Mouse (Mus musculus): ENCODE measurements at regions not wholly inside any gene's neighbourhood (a gene's known extent, or its start where the extent isn't known, plus 50 kb on each side); places are given as distances from the start of the nearest gene placed in this dataset.

GRCm38 (mm10) chr8:109361575-109362361 lies 132.1 kb upstream of the Pmfbp1 start:
- H3K27me3 ChIP-seq: peaks cover 9% of the 10 kb centered on the region; the same call in 1 of the 2 replicates
- ATAC-seq (replicated peaks; ENCODE audit: insufficient number of reproducible peaks, insufficient read depth, low FRiP score, low read depth): no peak

DNA sequence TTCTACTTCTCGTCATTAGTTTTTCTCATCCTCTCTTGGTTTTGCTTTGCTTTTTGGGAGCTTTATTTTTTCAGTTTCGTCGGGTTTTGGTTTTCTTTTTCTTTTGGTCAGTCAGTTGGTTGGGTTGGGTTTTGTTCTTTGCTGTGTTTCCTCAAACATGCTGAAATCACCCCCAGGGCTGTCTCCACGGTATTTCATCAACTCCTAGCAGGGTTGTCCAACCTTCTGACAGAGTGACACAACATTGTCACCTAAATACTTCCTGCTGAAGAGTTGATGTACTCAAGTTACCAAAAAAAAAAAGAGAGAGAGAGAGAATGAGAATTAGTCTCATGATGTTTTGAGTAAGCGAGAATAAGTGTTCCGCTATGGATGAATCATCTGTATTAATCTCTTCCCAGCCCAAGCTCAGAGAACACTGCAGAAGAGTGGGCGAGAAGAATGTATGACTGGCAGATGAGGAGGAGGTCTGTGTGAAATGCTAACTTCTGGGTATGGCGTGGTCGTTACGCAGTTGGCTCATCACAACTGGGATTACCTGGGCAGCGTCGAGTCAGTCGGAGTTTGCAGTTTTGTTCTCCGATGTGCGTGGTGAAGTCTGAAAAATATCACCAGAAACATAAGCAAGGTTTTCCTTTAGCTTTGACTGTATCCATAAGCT lies 130.5 kb upstream of the Pmfbp1 start:
- H3K4me3 ChIP-seq: no peak overlapping the region
- no peak overlapping the region for H3K27ac ChIP-seq
- H3K4me2 ChIP-seq: no peak overlapping the region
- H3K9me3 ChIP-seq (replicated peaks): no peaks in the 10 kb centered on the region
- peaks cover 5% of the 10 kb centered on the region; the same call in 1 of the 2 replicates for H3K27me3 ChIP-seq
- ATAC-seq (replicated peaks; ENCODE audit: insufficient number of reproducible peaks, insufficient read depth, low FRiP score, low read depth): no peak
- WGBS: 86% methylated on average over 15 of the region's 15 CpGs
- H3K4me1 ChIP-seq (replicated peaks): 0 out of 2 replicates have a peak, but pooled peaks cover 2% of the 10 kb centered on the region
- no peaks in the 10 kb centered on the region for H3K36me3 ChIP-seq
- H3K9ac ChIP-seq: no peak overlapping the region

More at GRCm38 (mm10) chr8:109361575-109362361, 132.1 kb upstream of the Pmfbp1 start:
- Histone ChIP-seq H3K4me1 (replicated peaks) (0 out of 2 replicates have a peak, but pooled peaks cover 2% of the 10 kb centered on the region), H3K4me2 (no peak overlapping the region), H3K36me3 (no peaks in the 10 kb centered on the region), H3K9ac (no peak overlapping the region), H3K4me3 (no peak overlapping the region), H3K27ac (no peak overlapping the region), H3K9me3 (replicated peaks) (no peaks in the 10 kb centered on the region)
- 67% methylated on average over 7 of the region's 7 CpGs for WGBS

DNA sequence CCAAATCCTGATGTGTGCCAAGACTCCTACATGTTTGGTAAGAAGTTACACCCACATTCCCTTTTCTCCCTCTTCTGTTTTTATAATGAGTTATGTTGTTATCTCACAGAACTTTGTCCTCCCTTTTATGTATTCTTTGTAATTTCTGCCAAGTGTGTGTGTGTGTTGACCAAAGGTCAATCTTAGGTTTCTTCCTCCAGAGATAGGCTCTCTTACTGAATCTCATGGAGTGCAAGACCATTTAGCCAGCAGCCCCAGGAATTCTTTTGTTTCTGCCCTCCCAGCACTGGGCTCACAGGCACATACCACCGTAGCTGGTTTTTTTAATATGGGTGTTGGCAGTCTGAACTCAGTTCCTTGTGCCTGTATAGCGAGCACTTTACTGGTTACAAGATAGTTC lies 119.8 kb upstream of the Pmfbp1 start:
- H3K36me3 ChIP-seq: no peaks in the 10 kb centered on the region
- WGBS: 46% methylated on average over 2 of the region's 2 CpGs
- H3K9ac ChIP-seq: no peak overlapping the region
- H3K4me3 ChIP-seq: no peak overlapping the region
- no peaks in the 10 kb centered on the region for H3K9me3 ChIP-seq (replicated peaks)
- ATAC-seq (replicated peaks; ENCODE audit: insufficient number of reproducible peaks, insufficient read depth, low FRiP score, low read depth): no peak
- H3K27ac ChIP-seq: no peak overlapping the region
- no peaks in the 10 kb centered on the region for H3K4me1 ChIP-seq (replicated peaks)
- no peaks in the 10 kb centered on the region for H3K27me3 ChIP-seq
- H3K4me2 ChIP-seq: no peak overlapping the region

DNA sequence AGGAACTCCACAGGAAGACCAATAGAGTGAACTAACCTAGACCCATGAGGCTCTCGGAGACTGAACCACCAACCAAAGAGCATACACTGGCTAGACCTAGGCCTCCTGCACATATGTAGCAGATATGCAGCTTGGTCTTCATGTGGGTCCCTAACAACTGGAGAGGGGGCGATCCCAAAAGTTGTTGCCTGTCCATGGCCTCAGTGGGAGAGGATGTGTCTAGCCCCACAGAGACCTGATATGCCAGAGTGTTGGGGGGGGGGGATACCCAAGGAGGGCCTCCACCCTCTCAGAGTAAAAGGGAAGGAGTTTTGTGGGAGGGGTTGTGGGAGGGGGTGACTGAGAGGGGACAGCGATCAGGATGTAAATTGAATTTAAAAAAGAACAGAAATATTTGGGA lies 108.9 kb upstream of the Pmfbp1 start:
- whole genome bisulfite sequencing: 83% methylated on average over 3 of the region's 3 CpGs
- Histone ChIP-seq H3K9ac (no peak overlapping the region), H3K27me3 (no peaks in the 10 kb centered on the region), H3K36me3 (no peaks in the 10 kb centered on the region), H3K4me2 (no peak overlapping the region), H3K4me1 (replicated peaks) (no peaks in the 10 kb centered on the region), H3K27ac (no peak overlapping the region), H3K4me3 (no peak overlapping the region), H3K9me3 (replicated peaks) (no peaks in the 10 kb centered on the region)
- ATAC-seq (replicated peaks; ENCODE audit: insufficient number of reproducible peaks, insufficient read depth, low FRiP score, low read depth): no peak

DNA sequence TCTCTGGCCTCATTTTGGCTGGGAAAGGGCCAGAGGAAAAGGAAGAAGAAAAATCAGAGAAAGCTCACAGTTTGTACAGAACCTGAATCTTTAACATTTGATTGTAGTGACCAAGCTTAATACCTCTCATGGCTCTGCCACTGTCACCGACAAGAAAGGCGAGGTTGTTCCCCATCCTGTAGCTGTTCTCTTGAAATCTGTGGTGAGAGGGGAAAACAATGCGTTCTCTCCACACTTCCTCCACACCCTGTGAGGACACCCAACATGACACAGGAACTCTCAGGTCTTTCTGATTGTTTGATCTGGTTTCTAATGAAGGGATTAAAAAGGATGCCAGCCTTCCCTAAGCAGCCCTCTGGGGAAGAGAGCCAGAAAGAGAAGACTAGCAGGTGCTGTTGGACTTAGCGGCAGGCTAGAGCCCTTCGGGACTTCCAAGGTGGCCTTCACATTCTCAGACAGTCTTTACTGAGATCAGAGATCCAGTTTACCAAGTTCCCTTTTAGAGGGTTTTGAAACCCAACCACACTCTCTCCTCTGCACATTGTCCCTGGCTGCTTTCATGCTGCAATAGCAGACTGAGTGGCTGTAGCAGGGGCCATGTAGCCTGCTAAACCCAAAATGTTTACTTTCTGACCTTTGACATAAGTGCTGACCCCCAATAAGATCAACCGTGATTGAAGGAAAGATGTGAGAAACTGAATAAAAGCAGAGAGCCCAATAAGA lies 98.5 kb upstream of the Pmfbp1 start:
- ATAC-seq (replicated peaks; ENCODE audit: insufficient number of reproducible peaks, insufficient read depth, low FRiP score, low read depth): no peak
- H3K9ac ChIP-seq: no peak overlapping the region
- H3K27me3 ChIP-seq: no peaks in the 10 kb centered on the region
- H3K27ac ChIP-seq: no peak overlapping the region
- no peak overlapping the region for H3K4me3 ChIP-seq
- H3K4me2 ChIP-seq: no peak overlapping the region
- H3K36me3 ChIP-seq: no peaks in the 10 kb centered on the region
- 73% methylated on average over 6 of the region's 6 CpGs for WGBS
- no peaks in the 10 kb centered on the region for H3K9me3 ChIP-seq (replicated peaks)
- H3K4me1 ChIP-seq (replicated peaks): no peaks in the 10 kb centered on the region

DNA sequence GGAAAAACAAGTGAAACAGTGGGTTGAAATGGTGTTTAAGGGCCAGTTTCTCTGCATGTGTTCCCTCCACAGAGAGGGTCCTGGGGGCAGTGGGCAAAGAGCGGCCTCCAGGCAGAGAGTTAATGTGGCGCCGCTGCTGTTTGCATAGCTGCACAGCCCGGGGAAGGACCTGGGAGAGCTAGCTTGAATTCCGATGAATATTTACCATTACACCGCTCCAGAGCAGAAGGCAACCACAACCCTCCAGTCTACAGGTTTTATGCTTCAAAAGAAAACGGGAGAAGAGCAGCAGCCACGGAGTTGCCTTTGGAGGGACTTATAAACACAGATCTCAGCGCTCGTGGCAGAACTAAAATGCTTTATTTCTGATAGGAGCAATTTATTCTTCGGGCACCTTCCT lies 94.2 kb upstream of the Pmfbp1 start:
- 72% methylated on average over 11 of the region's 11 CpGs for WGBS
- Histone ChIP-seq H3K4me1 (replicated peaks) (no peaks in the 10 kb centered on the region), H3K27me3 (no peaks in the 10 kb centered on the region), H3K9ac (no peak overlapping the region), H3K9me3 (replicated peaks) (no peaks in the 10 kb centered on the region), H3K4me3 (no peak overlapping the region), H3K4me2 (no peak overlapping the region), H3K27ac (no peak overlapping the region), H3K36me3 (no peaks in the 10 kb centered on the region)
- no peak for ATAC-seq (replicated peaks; ENCODE audit: insufficient number of reproducible peaks, insufficient read depth, low FRiP score, low read depth)

DNA sequence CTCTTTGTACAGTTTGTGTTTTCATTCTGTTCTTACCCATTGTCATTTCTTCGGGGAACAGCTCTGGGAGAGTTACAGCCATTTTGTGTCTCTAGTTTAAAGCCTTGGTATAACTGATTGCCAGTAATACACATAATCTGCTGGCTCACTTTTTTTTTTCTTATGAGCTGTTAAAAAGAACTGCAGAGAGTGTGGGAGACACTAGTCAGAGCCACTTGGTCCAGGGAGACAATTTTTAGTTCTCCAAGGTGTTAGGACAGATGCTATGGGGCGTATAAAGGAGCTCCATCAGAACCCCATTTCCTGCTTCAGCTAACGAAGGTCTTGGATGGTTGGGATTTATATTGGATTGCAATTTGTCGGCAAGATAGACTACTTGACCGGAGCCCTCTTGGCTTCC lies 93.6 kb upstream of the Pmfbp1 start:
- no peaks in the 10 kb centered on the region for H3K27me3 ChIP-seq
- no peak for ATAC-seq (replicated peaks; ENCODE audit: insufficient number of reproducible peaks, insufficient read depth, low FRiP score, low read depth)
- no peak overlapping the region for H3K27ac ChIP-seq
- no peaks in the 10 kb centered on the region for H3K36me3 ChIP-seq
- no peak overlapping the region for H3K4me3 ChIP-seq
- H3K9me3 ChIP-seq (replicated peaks): no peaks in the 10 kb centered on the region
- H3K4me1 ChIP-seq (replicated peaks): no peaks in the 10 kb centered on the region
- WGBS: 81% methylated on average over 5 of the region's 5 CpGs
- H3K4me2 ChIP-seq: no peak overlapping the region
- H3K9ac ChIP-seq: no peak overlapping the region

GRCm38 (mm10) chr8:109407913-109408312 lies 85.9 kb upstream of the Pmfbp1 start:
- WGBS: 45% methylated on average over 5 of the region's 5 CpGs

GRCm38 (mm10) chr8:109410531-109410930 lies 83.3 kb upstream of the Pmfbp1 start:
- Histone ChIP-seq H3K9me3 (replicated peaks) (no peaks in the 10 kb centered on the region), H3K27ac (no peak overlapping the region), H3K4me3 (no peak overlapping the region), H3K36me3 (no peaks in the 10 kb centered on the region), H3K4me1 (replicated peaks) (no peaks in the 10 kb centered on the region), H3K27me3 (no peaks in the 10 kb centered on the region), H3K9ac (no peak overlapping the region), H3K4me2 (no peak overlapping the region)
- no peak for ATAC-seq (replicated peaks; ENCODE audit: insufficient number of reproducible peaks, insufficient read depth, low FRiP score, low read depth)
- 77% methylated on average over 6 of the region's 6 CpGs for WGBS

More at GRCm38 (mm10) chr8:109407913-109408312, 85.9 kb upstream of the Pmfbp1 start:
- no peaks in the 10 kb centered on the region for H3K27me3 ChIP-seq
- H3K27ac ChIP-seq: no peak overlapping the region
- no peak overlapping the region for H3K4me2 ChIP-seq
- H3K4me3 ChIP-seq: no peak overlapping the region
- H3K9ac ChIP-seq: no peak overlapping the region
- H3K9me3 ChIP-seq (replicated peaks): no peaks in the 10 kb centered on the region
- no peaks in the 10 kb centered on the region for H3K4me1 ChIP-seq (replicated peaks)
- no peak for ATAC-seq (replicated peaks; ENCODE audit: insufficient number of reproducible peaks, insufficient read depth, low FRiP score, low read depth)
- H3K36me3 ChIP-seq: no peaks in the 10 kb centered on the region

- Histone ChIP-seq H3K9me3 (replicated peaks) (no peaks in the 10 kb centered on the region), H3K36me3 (no peaks in the 10 kb centered on the region), H3K27me3 (no peaks in the 10 kb centered on the region), H3K4me2 (no peak overlapping the region), H3K4me1 (replicated peaks) (0 out of 2 replicates have a peak, but pooled peaks cover 3% of the 10 kb centered on the region), H3K27ac (no peak overlapping the region), H3K9ac (no peak overlapping the region), H3K4me3 (no peak overlapping the region)
- WGBS: 75% methylated on average over 5 of the region's 5 CpGs
- ATAC-seq (replicated peaks; ENCODE audit: insufficient number of reproducible peaks, insufficient read depth, low FRiP score, low read depth): no peak
These were observed 80.4 kb upstream of the Pmfbp1 start for GRCm38 (mm10) chr8:109413386-109413785.

DNA sequence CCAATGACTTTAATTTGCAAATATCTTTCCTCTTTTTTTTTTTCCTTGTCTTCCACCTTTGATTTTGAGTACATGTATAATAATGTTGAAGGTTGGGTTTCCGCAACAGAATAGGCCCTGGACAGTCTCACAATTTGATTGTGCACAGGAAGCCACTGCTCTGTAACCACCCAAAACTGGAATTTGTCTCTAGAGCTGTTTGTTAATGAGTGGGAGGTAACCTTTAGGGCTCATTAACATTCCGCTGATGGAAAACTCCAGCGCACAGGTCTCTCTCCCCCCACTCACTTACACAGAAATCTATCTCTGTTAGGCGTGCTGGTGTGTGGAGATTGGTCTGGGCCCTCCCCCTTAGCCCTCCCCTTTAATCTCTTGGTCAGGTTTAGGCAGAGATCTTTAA lies 78.5 kb upstream of the Pmfbp1 start:
- 65% methylated on average over 4 of the region's 4 CpGs for WGBS
- H3K4me2 ChIP-seq: no peak overlapping the region
- no peak overlapping the region for H3K27ac ChIP-seq
- 0 out of 2 replicates have a peak, but pooled peaks cover 3% of the 10 kb centered on the region for H3K4me1 ChIP-seq (replicated peaks)
- no peaks in the 10 kb centered on the region for H3K36me3 ChIP-seq
- no peak overlapping the region for H3K9ac ChIP-seq
- no peaks in the 10 kb centered on the region for H3K27me3 ChIP-seq
- ATAC-seq (replicated peaks; ENCODE audit: insufficient number of reproducible peaks, insufficient read depth, low FRiP score, low read depth): no peak
- H3K4me3 ChIP-seq: no peak overlapping the region
- H3K9me3 ChIP-seq (replicated peaks): no peaks in the 10 kb centered on the region
